Mouse (Mus musculus): ENCODE results near the gene Carmil1. TPM values are rescaled to one million over a fixed set of nuclear protein-coding genes. Genes with fewer than 3 reads are reported as not detected.

The Carmil1 gene
- polyA plus RNA-seq, 1 experiment from 2014 or later = 50.7 TPM

DNA sequence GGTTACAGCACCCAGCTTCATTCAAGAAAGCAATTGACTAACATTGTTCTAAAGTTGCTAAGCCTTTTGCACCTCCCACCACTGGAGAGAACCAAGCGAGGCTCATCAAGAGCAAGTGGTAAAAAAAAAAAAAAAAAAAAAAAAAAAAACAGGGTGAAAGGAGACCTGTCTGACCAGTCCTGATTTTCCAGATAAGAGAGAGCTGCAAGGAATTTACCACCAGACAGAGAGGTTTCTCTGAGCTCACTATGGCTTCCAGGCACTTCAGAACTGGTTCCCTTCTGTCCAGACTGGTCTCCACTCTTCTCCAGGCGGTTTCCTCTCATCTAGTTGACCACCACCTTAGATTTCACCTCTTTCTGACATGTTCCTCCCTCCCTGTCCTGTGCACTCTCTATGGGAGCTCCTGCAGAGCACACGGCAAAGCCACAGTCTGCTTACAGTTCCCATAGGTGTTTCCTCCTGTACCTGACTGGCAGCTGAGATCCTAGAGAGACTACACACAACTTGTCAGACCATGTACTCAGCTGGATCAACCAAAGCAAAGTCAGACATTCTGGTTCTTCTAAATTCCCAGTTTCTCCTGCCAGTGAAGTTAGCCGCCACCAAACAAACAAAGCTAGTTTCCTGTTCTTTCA lies 7.7 kb downstream of the Carmil1 start:
- Histone ChIP-seq H3K36me3 (ENCODE audit: insufficient read depth) (peaks cover 8% of the 10 kb centered on the region; the same call in 1 of the 2 replicates), H3K27ac (ENCODE audit: low read depth) (peak overlapping the region; percentile 54), H3K4me3 (ENCODE audit: low read depth, low read length) (no peak overlapping the region), H3K9me3 (ENCODE audit: low read depth, low read length) (no peaks in the 10 kb centered on the region), H3K4me2 (no peak overlapping the region), H3K9ac (no peak overlapping the region), H3K27me3 (ENCODE audit: insufficient read depth, low read length) (no peaks in the 10 kb centered on the region), H3K4me1 (ENCODE audit: insufficient read depth) (no peaks in the 10 kb centered on the region)
- DNase-seq (peak; percentile 54), ATAC-seq (ENCODE audit: insufficient read depth) (peak; percentile 69)
- WGBS = 68% methylated on average over 4 of the region's 4 CpGs
- TF ChIP-seq CTCF (IDR thresholded peaks at IDR 0.05; ENCODE audit: low read depth) = no peak

DNA sequence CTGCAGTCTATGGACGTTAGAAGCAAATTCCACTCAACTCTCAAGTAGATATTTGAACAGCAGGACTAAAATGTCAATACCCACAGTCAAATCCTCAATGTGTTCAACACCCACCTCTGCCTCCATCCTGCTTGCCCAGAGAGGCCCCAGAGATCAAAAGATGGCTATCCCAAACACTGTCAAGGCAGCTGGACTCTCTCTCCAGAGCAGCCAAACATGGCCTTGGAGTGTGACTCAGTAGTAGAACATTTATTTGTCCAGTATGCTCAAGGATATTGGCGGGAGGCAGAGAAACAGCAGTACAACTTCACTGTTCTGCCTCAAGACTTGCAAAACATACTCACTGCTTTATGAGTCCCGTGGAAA lies 11.5 kb downstream of the Carmil1 start:
- 40% methylated on average over 3 of the region's 3 CpGs for WGBS
- DNase-seq = peak; percentile 24
- H3K9ac ChIP-seq = no peak overlapping the region
- H3K36me3 ChIP-seq (ENCODE audit: insufficient read depth) = no peaks in the 10 kb centered on the region
- no peaks in the 10 kb centered on the region for H3K4me1 ChIP-seq (ENCODE audit: insufficient read depth)
- H3K27ac ChIP-seq (ENCODE audit: low read depth) = 0 out of 2 replicates have a peak overlapping the region, but pooled peaks have one; percentile 71
- no peaks in the 10 kb centered on the region for H3K9me3 ChIP-seq (ENCODE audit: low read depth, low read length)
- no peak overlapping the region for H3K4me3 ChIP-seq (ENCODE audit: low read depth, low read length)
- TF ChIP-seq CTCF (IDR thresholded peaks at IDR 0.05; ENCODE audit: low read depth) = no peak
- H3K4me2 ChIP-seq = no peak overlapping the region
- no peaks in the 10 kb centered on the region for H3K27me3 ChIP-seq (ENCODE audit: insufficient read depth, low read length)
- peak; percentile 58; the same call in 1 of the 2 replicates for ATAC-seq (ENCODE audit: insufficient read depth)

DNA sequence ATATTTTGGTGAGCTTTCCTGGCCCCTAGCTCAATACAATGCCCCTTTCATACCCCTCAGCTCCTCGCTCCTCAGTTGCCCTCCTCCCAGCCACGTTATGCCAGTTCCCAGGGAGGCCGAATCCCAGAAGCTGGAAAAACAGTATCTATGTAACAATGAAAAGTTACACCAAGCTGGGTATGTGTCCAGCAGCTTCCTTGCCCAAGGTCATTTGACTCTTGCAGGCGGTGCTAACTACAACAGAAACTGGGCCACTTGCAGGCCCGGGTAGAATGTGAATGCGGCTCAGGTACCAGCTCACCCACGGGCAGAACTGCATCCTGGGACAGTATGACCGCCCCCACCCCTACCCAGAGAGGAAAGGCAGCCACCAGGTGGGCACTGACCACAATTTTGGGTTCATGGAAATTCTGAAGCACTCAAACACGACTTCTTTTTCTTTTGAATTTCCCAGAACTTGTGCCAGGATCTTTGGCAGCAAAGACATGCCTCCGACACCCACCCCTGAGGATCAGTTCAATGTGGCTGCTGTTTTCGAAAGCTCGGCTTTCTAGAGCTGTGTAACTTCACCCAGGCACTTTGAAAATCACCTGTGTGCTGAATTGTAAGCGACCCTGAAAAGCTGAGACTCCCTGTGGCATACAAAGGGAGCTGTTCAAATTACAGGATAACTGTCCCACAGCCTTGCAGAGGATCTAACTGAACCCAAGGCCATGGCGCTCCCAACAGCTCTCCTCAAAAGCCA lies 12.1 kb downstream of the Carmil1 start:
- TF ChIP-seq CTCF (IDR thresholded peaks at IDR 0.05; ENCODE audit: low read depth) = no peak
- Histone ChIP-seq H3K27me3 (ENCODE audit: insufficient read depth, low read length) (no peaks in the 10 kb centered on the region), H3K9ac (no peak overlapping the region), H3K4me2 (no peak overlapping the region), H3K27ac (ENCODE audit: low read depth) (peak overlapping the region; percentile 71), H3K9me3 (ENCODE audit: low read depth, low read length) (no peaks in the 10 kb centered on the region), H3K36me3 (ENCODE audit: insufficient read depth) (no peaks in the 10 kb centered on the region), H3K4me3 (ENCODE audit: low read depth, low read length) (no peak overlapping the region), H3K4me1 (ENCODE audit: insufficient read depth) (no peaks in the 10 kb centered on the region)
- DNase-seq (no peak), ATAC-seq (ENCODE audit: insufficient read depth) (no peak)
- WGBS = 67% methylated on average over 14 of the region's 14 CpGs

DNA sequence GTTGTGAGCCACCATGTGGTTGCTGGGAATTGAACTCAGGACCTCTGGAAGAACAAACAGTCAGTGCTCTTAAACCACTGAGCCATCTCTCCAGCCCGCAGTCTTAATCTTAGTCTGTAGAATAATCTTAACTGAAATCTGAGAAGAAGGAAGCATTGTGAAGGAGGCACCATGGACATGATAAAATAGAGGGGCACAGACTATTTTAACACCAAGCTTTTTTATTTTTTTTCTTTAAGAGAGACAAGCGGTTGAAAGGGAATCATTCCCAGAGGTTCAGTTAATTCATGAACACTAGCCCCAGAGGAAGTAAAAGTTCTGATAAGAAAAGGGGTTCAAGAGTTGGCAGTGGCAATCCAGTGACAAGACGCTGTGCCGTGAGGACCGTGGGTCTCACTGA lies 15.8 kb downstream of the Carmil1 start:
- Histone ChIP-seq H3K27ac (ENCODE audit: low read depth) (no peak overlapping the region), H3K4me2 (no peak overlapping the region), H3K4me3 (ENCODE audit: low read depth, low read length) (no peak overlapping the region), H3K27me3 (ENCODE audit: insufficient read depth, low read length) (no peaks in the 10 kb centered on the region), H3K9me3 (ENCODE audit: low read depth, low read length) (no peaks in the 10 kb centered on the region), H3K36me3 (ENCODE audit: insufficient read depth) (no peaks in the 10 kb centered on the region), H3K4me1 (ENCODE audit: insufficient read depth) (no peaks in the 10 kb centered on the region), H3K9ac (no peak overlapping the region)
- no peak for TF ChIP-seq CTCF (IDR thresholded peaks at IDR 0.05; ENCODE audit: low read depth)
- 72% methylated on average over 5 of the region's 5 CpGs for WGBS
- ATAC-seq (ENCODE audit: insufficient read depth) (no peak), DNase-seq (no peak)

DNA sequence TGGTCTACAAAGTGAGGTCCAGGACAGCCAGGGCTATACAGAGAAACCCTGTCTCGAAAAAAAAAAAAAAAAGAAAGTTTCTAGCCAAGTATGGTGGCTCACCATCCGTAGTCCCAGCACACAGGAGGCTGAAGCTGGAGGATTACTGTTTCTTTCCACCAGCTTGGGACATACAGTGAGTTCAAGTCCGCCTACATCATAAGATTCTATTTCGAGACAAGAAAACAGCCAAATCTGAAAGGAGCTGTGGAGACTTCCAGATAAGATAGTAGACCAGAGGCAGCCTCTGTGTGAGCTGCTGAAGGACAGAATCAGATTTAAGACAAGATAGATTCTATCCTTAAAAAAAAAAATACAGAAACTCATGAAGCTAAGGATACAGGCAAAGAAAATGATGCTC lies 17.0 kb downstream of the Carmil1 start:
- no peak overlapping the region for H3K9ac ChIP-seq
- no peak overlapping the region for H3K4me3 ChIP-seq (ENCODE audit: low read depth, low read length)
- no peaks in the 10 kb centered on the region for H3K36me3 ChIP-seq (ENCODE audit: insufficient read depth)
- TF ChIP-seq CTCF (IDR thresholded peaks at IDR 0.05; ENCODE audit: low read depth) = no peak
- no peak for DNase-seq
- 84% methylated on average over 4 of the region's 4 CpGs for WGBS
- H3K27me3 ChIP-seq (ENCODE audit: insufficient read depth, low read length) = no peaks in the 10 kb centered on the region
- H3K9me3 ChIP-seq (ENCODE audit: low read depth, low read length) = no peaks in the 10 kb centered on the region
- ATAC-seq (ENCODE audit: insufficient read depth) = no peak
- no peaks in the 10 kb centered on the region for H3K4me1 ChIP-seq (ENCODE audit: insufficient read depth)
- H3K27ac ChIP-seq (ENCODE audit: low read depth) = no peak overlapping the region
- no peak overlapping the region for H3K4me2 ChIP-seq

DNA sequence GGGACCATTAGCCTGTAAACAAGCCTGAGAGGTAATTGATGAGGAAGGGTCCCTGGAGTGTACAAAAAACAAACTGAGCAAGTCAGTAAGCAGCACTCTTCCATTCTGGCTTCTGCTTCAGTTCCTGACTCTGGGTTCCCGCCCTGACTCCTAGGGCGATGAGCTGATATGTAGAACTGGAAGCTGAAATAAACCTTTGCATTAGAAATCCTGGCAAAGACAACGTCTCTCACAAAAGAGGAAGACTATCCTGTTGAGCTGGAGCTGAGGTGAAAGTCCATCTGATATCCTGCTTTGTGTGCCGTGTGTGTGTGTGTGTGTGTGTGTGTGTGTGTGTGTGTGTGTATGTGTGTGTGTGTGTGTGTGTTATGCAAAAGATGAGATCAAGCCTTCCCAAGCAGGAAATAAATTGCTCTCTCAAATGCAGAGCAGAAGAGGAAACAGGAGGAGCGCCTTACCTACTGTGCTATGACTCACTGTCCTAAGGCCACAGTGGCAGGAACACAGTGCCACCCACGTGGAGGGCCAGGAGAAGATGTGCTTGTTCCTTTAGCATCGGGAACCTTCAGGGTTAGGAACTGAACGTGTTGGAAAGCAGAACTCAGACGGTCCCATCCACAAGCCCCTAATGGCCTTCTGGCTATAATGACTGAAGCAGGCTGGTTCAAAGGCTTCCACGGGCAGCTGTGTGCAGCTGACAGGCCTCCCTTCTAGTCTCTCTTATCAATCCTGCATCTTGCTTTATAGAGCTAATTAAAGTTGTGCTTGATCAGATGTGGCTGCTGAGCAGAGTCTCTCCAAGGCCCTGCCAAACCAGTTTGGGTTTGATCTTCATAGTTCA lies 19.6 kb downstream of the Carmil1 start:
- H3K36me3 ChIP-seq (ENCODE audit: insufficient read depth) = no peaks in the 10 kb centered on the region
- no peak overlapping the region for H3K4me2 ChIP-seq
- TF ChIP-seq CTCF (IDR thresholded peaks at IDR 0.05; ENCODE audit: low read depth) = no peak
- no peaks in the 10 kb centered on the region for H3K9me3 ChIP-seq (ENCODE audit: low read depth, low read length)
- WGBS = 59% methylated on average over 10 of the region's 10 CpGs
- no peaks in the 10 kb centered on the region for H3K4me1 ChIP-seq (ENCODE audit: insufficient read depth)
- no peak overlapping the region for H3K4me3 ChIP-seq (ENCODE audit: low read depth, low read length)
- H3K27ac ChIP-seq (ENCODE audit: low read depth) = no peak overlapping the region; the same call in 1 of the 2 replicates
- ATAC-seq (ENCODE audit: insufficient read depth) (no peak), DNase-seq (peak; percentile 28)
- H3K27me3 ChIP-seq (ENCODE audit: insufficient read depth, low read length) = no peaks in the 10 kb centered on the region
- no peak overlapping the region for H3K9ac ChIP-seq

GRCm38 (mm10) chr13:24257809-24258208 lies 22.8 kb downstream of the Carmil1 start:
- Histone ChIP-seq H3K27me3 (ENCODE audit: insufficient read depth, low read length) (no peaks in the 10 kb centered on the region), H3K9me3 (ENCODE audit: low read depth, low read length) (no peaks in the 10 kb centered on the region), H3K4me2 (no peak overlapping the region), H3K4me1 (ENCODE audit: insufficient read depth) (no peaks in the 10 kb centered on the region), H3K9ac (no peak overlapping the region), H3K36me3 (ENCODE audit: insufficient read depth) (no peaks in the 10 kb centered on the region), H3K27ac (ENCODE audit: low read depth) (no peak overlapping the region), H3K4me3 (ENCODE audit: low read depth, low read length) (no peak overlapping the region)
- no peak for ATAC-seq (ENCODE audit: insufficient read depth)
- no peak for DNase-seq
- WGBS = 78% methylated on average over 6 of the region's 6 CpGs
- no peak for TF ChIP-seq CTCF (IDR thresholded peaks at IDR 0.05; ENCODE audit: low read depth)
